Mouse (Mus musculus) CH12.LX (cell line): ENCODE data around the gene Shc2.

Source experiments
- CHD1 ChIP-seq: IDR thresholded peaks from 2 replicates; pipeline ENCODE4 v1.6.1; 2012; ENCODE audit warnings: low read depth, low read length, improper control_type of control experiment, inconsistent platforms
- CTCF ChIP-seq, 2 experiments: IDR thresholded peaks in 1 of 2; conservative IDR thresholded peaks in 1 of 2; 2 replicates each; pipeline ENCODE4 v1.5.1; 2011 to 2012; ENCODE audit warnings: low read depth in 2 of 2, low read length in 2 of 2, improper control_type of control experiment in 1 of 2, inconsistent platforms in 1 of 2, mild to moderate bottlenecking in 1 of 2, moderate library complexity in 1 of 2
- JUN ChIP-seq: IDR thresholded peaks from 2 replicates; pipeline ENCODE4 v1.6.1; 2011; ENCODE audit warnings: low read depth, mild to moderate bottlenecking, low read length, improper control_type of control experiment, moderate library complexity; ENCODE audit not compliant: insufficient read depth
- MXI1 ChIP-seq: IDR thresholded peaks from 2 replicates; pipeline ENCODE4 v1.6.1; 2011; ENCODE audit warnings: mild to moderate bottlenecking, low read depth, low read length, improper control_type of control experiment
- POLR2A ChIP-seq: IDR thresholded peaks from 2 replicates; pipeline ENCODE4 v1.6.1; 2011; ENCODE audit warnings: low read depth, mild to moderate bottlenecking, improper control_type of control experiment, low read length
- USF2 ChIP-seq: conservative IDR thresholded peaks from 2 replicates; pipeline ENCODE4 v1.6.1; 2011; ENCODE audit warnings: low read depth, low read length, improper control_type of control experiment
- ZMIZ1 ChIP-seq: IDR thresholded peaks from 2 replicates; pipeline ENCODE4 v1.6.1; 2012; ENCODE audit warnings: low read depth, mild to moderate bottlenecking, inconsistent platforms, low read length, improper control_type of control experiment

DNA sequence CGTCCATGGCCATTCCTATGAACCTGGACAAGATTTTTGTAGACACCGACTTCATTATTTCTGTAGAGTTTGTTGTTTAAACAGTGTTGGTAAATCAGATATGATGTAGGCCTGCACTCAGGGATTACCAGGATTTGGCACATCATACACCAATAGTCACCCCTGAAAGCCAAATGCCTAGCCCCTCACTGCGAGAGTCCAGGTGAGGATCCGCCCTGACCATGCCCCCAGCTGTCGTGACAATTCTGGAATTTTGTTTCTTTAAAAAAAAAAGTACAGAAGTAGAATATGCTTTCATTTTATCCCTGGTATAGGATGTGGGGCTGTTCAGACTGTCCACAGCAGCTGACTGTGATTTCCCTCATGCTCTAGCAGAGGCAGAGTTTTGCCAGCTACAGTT lies 67.8 kb downstream of the Shc2 start:
- TF ChIP-seq JUN (no peak), CHD1 (no peak), USF2 (no peak), POLR2A (no peak), CTCF (conservative IDR thresholded peaks at IDR 0.05 in 1 of 2, IDR thresholded peaks at IDR 0.05 in 1 of 2; ENCODE audit: low read depth in 2 of 2, low read length in 2 of 2) (no peak), MXI1 (no peak), ZMIZ1 (no peak)
